Mouse (Mus musculus) midbrain, embryonic 16.5 days (tissue): ENCODE results near the gene Thy1. TPM values are rescaled to one million over a fixed set of nuclear protein-coding genes. Genes with fewer than 3 reads are reported as not detected.

Source experiments
- ATAC-seq: fragments of 200-750 bp; cut with Nextera tagmentation; 2 replicates; pipeline ENCODE4 v1.8.0; 2017; ENCODE audit warnings: moderate TSS enrichment
- H3K27ac ChIP-seq: fragments of 300-500 bp; sonication (generic); 2 replicates; pipeline ENCODE4 v1.5.1; 2014; ENCODE audit warnings: mild to moderate bottlenecking, low read length, mixed read lengths
- H3K27me3 ChIP-seq: fragments of 300-500 bp; sonication (generic); 2 replicates; pipeline ENCODE4 v1.6.1; 2014; ENCODE audit warnings: low read depth, low read length, mixed read lengths; ENCODE audit not compliant: control insufficient read depth, insufficient read depth
- H3K36me3 ChIP-seq: fragments of 300-500 bp; sonication (generic); 2 replicates; pipeline ENCODE4 v1.6.1; 2014; ENCODE audit warnings: mild to moderate bottlenecking, low read length, moderate library complexity, mixed read lengths; ENCODE audit not compliant: control insufficient read depth, insufficient read depth
- H3K4me1 ChIP-seq: fragments of 300-500 bp; sonication (generic); 2 replicates; pipeline ENCODE4 v1.6.1; 2014; ENCODE audit warnings: mild to moderate bottlenecking, low read length, mixed read lengths; ENCODE audit not compliant: control insufficient read depth, insufficient read depth
- H3K4me2 ChIP-seq: fragments of 300-500 bp; sonication (generic); 2 replicates; pipeline ENCODE4 v1.6.1; 2014; ENCODE audit warnings: mild to moderate bottlenecking, low read length, mixed read lengths
- H3K4me3 ChIP-seq: fragments of 300-500 bp; sonication (generic); 2 replicates; pipeline ENCODE4 v1.5.1; 2014; ENCODE audit warnings: low read depth, mild to moderate bottlenecking, low read length, moderate library complexity, mixed read lengths
- H3K9ac ChIP-seq: fragments of 300-500 bp; sonication (generic); 2 replicates; pipeline ENCODE4 v1.6.1; 2014; ENCODE audit warnings: low read depth, low read length, mixed read lengths
- H3K9me3 ChIP-seq: fragments of 300-500 bp; sonication (generic); replicated peaks from 2 replicates; pipeline ENCODE4 v1.6.1; 2014; ENCODE audit warnings: mild to moderate bottlenecking, low read length, mixed read lengths; ENCODE audit not compliant: control insufficient read depth, poor library complexity, severe bottlenecking
- WGBS: fragments of 180-500 bp; shearing (Covaris S2); extraction: QIAGEN DNeasy Blood & Tissue Kit; methylation state at CpG from one replicate; pipeline ENCODE4 v1.1.7; 2014; 5-methylcytosine and 5-hydroxymethylcytosine counted together
- polyA plus RNA-seq: library from polyadenylated mRNA; unstranded; fragments of >200 nt; fragmentation: Nextera tagmentation; extraction: Ambion mirVana; gene quantifications from 2 replicates; pipeline ENCODE4 v1.2.1, GENCODE M21; 2015

Thy1 gene
- polyA plus RNA-seq, 1 experiment from 2014 or later: 6.4 TPM

- 49% methylated on average over 10 of the region's 10 CpGs for WGBS
- H3K4me1 ChIP-seq: peaks cover 12% of the 10 kb centered on the region
- ATAC-seq: no peak
- H3K36me3 ChIP-seq: no peaks in the 10 kb centered on the region
- H3K9me3 ChIP-seq: no peaks in the 10 kb centered on the region
- H3K4me3 ChIP-seq: no peak overlapping the region
- no peak overlapping the region for H3K4me2 ChIP-seq
- H3K27me3 ChIP-seq: peaks cover 24% of the 10 kb centered on the region
- H3K9ac ChIP-seq: no peak overlapping the region
- no peak overlapping the region for H3K27ac ChIP-seq
These were observed 43.8 kb downstream of the Thy1 start for GRCm38 (mm10) chr9:44086960-44087359.

DNA sequence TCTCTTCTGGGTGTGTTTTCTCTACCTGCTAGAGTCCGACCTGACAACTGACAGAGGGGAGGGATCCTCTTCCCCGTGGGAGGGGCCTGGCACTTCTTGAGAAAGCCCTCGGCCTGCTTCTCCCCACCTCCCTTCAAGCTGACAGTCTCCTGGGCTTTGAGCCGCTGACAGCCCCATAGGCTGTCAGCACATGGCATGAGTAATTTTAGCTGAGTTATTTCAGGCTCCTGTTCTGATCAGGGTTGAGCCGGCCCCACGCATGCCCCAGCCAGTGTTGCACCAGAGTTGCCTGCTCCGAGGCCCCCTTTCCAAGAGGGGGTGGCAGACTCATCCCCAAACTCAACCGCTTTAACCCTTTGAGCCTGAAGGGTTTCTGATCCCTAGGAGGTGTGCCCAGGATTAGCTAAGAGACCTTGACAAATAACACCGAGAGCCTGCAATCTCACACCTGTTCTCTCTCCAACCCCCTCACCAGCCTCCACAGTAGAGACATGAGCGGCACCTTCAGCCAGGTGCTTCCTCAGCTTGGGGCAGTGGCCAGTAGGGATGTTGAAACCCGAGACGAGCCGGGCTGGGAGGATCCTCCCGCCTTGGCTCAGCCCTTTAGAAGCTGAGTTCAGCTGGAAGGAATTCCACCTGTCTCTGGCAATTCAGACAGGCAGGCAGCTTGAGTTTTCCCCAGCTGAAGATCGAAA, 44.7 kb downstream of the Thy1 start:
- WGBS: 15% methylated on average over 15 of the region's 15 CpGs
- Histone ChIP-seq H3K36me3 (no peaks in the 10 kb centered on the region), H3K4me1 (peaks cover 12% of the 10 kb centered on the region), H3K4me3 (no peak overlapping the region), H3K27ac (no peak overlapping the region), H3K9me3 (no peaks in the 10 kb centered on the region), H3K4me2 (no peak overlapping the region), H3K27me3 (peaks cover 16% of the 10 kb centered on the region), H3K9ac (0 out of 2 replicates have a peak overlapping the region, but pooled peaks have one; percentile 11)
- no peak for ATAC-seq

DNA sequence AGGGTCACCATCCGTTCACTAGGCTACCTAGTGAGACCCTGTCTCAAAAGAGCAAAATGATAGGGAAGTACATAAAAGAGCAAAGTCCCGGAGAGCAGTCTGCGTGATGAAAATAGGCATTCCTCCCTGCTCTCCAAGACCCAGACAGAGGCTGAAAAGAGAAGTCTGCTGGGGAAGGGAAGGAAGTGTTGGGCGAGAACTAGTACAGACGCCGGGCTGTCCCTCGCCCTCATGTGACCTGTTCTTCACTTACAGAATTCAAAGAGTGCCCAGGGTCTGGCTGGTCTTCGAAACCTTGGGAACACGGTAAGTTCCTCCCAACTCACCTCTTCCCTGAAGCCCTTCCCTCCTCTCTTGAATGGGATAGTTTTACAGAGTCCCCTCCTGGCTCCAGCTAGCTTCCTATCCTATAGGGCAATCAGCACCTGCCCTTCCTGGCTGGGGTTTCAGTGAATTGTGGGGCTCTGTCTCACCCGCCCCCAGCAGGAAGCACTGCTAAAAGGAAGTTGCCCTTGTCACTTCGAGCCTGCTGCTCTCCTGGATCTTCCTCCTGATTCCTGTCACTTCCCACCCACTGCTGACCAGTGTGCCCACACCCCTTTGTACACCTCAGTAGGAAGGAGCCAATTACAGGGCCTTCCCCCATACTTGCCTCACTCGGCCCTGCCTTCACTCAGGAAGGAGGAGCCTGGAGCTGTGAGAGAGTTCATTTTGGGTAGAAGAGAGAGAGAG, 45.9 kb downstream of the Thy1 start:
- peaks cover 16% of the 10 kb centered on the region for H3K27me3 ChIP-seq
- no peaks in the 10 kb centered on the region for H3K9me3 ChIP-seq
- peaks cover 8% of the 10 kb centered on the region for H3K4me1 ChIP-seq
- no peaks in the 10 kb centered on the region for H3K36me3 ChIP-seq
- no peak overlapping the region for H3K9ac ChIP-seq
- 72% methylated on average over 12 of the region's 12 CpGs for WGBS
- H3K4me2 ChIP-seq: no peak overlapping the region
- no peak overlapping the region for H3K27ac ChIP-seq
- ATAC-seq: no peak
- no peak overlapping the region for H3K4me3 ChIP-seq

DNA sequence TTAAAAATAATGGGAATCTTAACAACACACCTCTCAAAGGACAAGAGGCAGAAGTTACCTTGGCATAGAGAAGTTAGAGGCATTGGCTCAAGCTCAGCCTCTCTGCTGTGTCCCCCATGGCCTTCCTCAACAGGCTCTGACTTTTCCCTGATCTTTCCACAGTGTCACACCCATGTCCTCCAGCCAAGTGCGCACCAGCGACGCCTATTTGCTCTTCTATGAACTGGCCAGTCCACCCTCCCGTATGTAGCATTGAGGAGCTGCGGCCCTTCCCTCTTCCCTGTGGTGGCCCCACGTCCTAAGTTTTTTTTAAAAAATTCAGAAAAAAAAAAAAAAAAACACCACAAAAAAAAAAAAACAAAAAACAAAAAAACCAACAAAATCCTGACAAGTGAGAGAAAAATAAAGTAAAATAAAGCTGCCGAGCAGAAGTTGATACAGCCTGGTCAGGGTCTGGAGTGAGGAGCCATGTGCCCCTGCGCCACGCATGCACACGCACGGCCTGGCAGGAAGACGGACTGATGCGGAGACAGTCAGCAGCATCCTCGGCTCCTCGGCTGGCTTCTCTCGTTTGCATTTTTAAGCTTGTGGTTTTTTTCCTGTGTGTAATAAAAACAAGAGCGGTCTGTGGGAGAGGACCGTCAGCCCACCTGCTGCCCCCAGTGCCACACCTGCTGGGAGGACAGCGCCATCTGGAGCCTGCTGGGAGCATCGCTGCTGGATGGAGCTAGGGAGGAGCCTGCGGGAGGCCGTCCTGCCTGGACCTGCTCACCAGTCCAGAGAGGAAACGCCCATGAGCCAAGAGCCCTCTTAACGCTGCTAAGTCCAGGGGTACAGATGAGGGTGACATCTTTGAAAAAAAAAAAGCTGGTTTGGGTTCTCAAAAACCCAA, 50.7 kb downstream of the Thy1 start:
- H3K27ac ChIP-seq: no peak overlapping the region
- no peaks in the 10 kb centered on the region for H3K36me3 ChIP-seq
- H3K4me2 ChIP-seq: peak overlapping the region; percentile 57
- ATAC-seq: peak; percentile 40; the same call in 1 of the 2 replicates
- H3K4me1 ChIP-seq: peaks cover 9% of the 10 kb centered on the region
- H3K4me3 ChIP-seq: peak overlapping the region; percentile 24
- H3K9ac ChIP-seq: peak overlapping the region; percentile 42
- WGBS: 27% methylated on average over 24 of the region's 24 CpGs
- H3K27me3 ChIP-seq: no peaks in the 10 kb centered on the region; the same call in 1 of the 2 replicates
- H3K9me3 ChIP-seq: no peaks in the 10 kb centered on the region

DNA sequence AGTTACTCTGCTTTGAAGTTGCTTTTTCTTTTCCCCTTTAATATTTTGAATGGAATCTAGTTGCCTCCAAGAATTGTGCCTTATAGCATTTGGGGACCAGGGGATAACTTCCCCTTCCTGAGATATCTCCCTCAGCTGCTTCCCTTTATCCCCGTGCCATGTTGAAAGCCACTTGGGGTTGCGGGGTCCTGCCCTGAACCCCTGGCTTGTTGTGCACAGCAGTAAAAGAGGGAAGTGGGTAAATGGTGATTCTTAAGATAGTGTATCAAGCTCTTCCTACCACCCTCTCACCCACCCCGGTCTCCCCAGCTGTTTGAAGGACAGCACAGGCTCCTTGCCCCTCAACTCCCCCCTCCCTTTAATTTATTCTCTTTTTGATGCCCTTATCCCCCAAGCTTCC, 51.6 kb downstream of the Thy1 start:
- H3K4me1 ChIP-seq: peaks cover 9% of the 10 kb centered on the region
- H3K36me3 ChIP-seq: no peaks in the 10 kb centered on the region
- no peak overlapping the region for H3K27ac ChIP-seq
- no peak for ATAC-seq
- no peak overlapping the region for H3K4me3 ChIP-seq
- no peaks in the 10 kb centered on the region for H3K9me3 ChIP-seq
- 85% methylated on average over 3 of the region's 3 CpGs for WGBS
- H3K4me2 ChIP-seq: no peak overlapping the region
- H3K27me3 ChIP-seq: no peaks in the 10 kb centered on the region
- no peak overlapping the region for H3K9ac ChIP-seq

GRCm38 (mm10) chr9:44095781-44096180, 52.6 kb downstream of the Thy1 start:
- H3K27me3 ChIP-seq: no peaks in the 10 kb centered on the region
- no peak overlapping the region for H3K27ac ChIP-seq
- H3K36me3 ChIP-seq: no peaks in the 10 kb centered on the region
- H3K9ac ChIP-seq: no peak overlapping the region
- 88% methylated on average over 9 of the region's 9 CpGs for WGBS
- no peak overlapping the region for H3K4me3 ChIP-seq
- H3K4me2 ChIP-seq: no peak overlapping the region
- no peak for ATAC-seq
- no peaks in the 10 kb centered on the region for H3K9me3 ChIP-seq
- peaks cover 9% of the 10 kb centered on the region for H3K4me1 ChIP-seq

- WGBS: 8% methylated on average over 9 of the region's 9 CpGs
- H3K27me3 ChIP-seq: no peaks in the 10 kb centered on the region
- no peak overlapping the region for H3K4me2 ChIP-seq
- H3K9ac ChIP-seq: no peak overlapping the region
- no peaks in the 10 kb centered on the region for H3K36me3 ChIP-seq
- H3K4me3 ChIP-seq: no peak overlapping the region
- peaks cover 9% of the 10 kb centered on the region for H3K4me1 ChIP-seq
- H3K27ac ChIP-seq: peak overlapping the region; percentile 50; the same call in 1 of the 2 replicates
- ATAC-seq: peak; percentile 75
- no peaks in the 10 kb centered on the region for H3K9me3 ChIP-seq
These were observed 53.4 kb downstream of the Thy1 start for GRCm38 (mm10) chr9:44096536-44096935.
